Mouse (Mus musculus): ENCODE measurements around the gene Stac3. TPM values are rescaled to one million over a fixed set of nuclear protein-coding genes. Genes with fewer than 3 reads are reported as not detected.

Gene Stac3
- 1.7 and 2.7 TPM in 2 replicates for total RNA-seq (2021)
- long read RNA-seq, experiment 1, result 0 reads
- long read RNA-seq, experiment 2, result 0 reads

GRCm38 (mm10) chr10:127500894-127501893, at the start of gene Stac3:
Gene Stac3, plus strand, starts transcription at chr10:127501686.
- no peak for DNase-seq

GRCm38 (mm10) chr10:127453701-127454100, 47.8 kb upstream of the Stac3 start:
- no peak for DNase-seq

GRCm38 (mm10) chr10:127462411-127463096, 38.9 kb upstream of the Stac3 start:
- DNase-seq, result no peak

GRCm38 (mm10) chr10:127471281-127471988, 30.1 kb upstream of the Stac3 start:
- DNase-seq, result no peak

GRCm38 (mm10) chr10:127472722-127473121, 28.8 kb upstream of the Stac3 start:
- DNase-seq, result no peak

GRCm38 (mm10) chr10:127475175-127475574, 26.3 kb upstream of the Stac3 start:
- DNase-seq, result no peak

- no peak for DNase-seq
These were observed 24.9 kb upstream of the Stac3 start for GRCm38 (mm10) chr10:127476541-127476940.

- peak; percentile 53 for DNase-seq
These were observed 24.2 kb upstream of the Stac3 start for GRCm38 (mm10) chr10:127477301-127477700.

GRCm38 (mm10) chr10:127479131-127479530, 22.4 kb upstream of the Stac3 start:
- DNase-seq, result peak; percentile 34

GRCm38 (mm10) chr10:127480833-127481813, 20.4 kb upstream of the Stac3 start:
- DNase-seq, result peak; percentile 80

- no peak for DNase-seq
These were observed 16.3 kb upstream of the Stac3 start for GRCm38 (mm10) chr10:127485235-127485634.

- no peak for DNase-seq
These were observed 12.6 kb upstream of the Stac3 start for GRCm38 (mm10) chr10:127488856-127489255.

GRCm38 (mm10) chr10:127490160-127491127, 11.0 kb upstream of the Stac3 start:
- no peak for DNase-seq

- DNase-seq, result no peak
These were observed 10.4 kb upstream of the Stac3 start for GRCm38 (mm10) chr10:127491128-127491512.

GRCm38 (mm10) chr10:127492118-127492517, 9.4 kb upstream of the Stac3 start:
- DNase-seq, result no peak

GRCm38 (mm10) chr10:127496156-127496555, 5.3 kb upstream of the Stac3 start:
- no peak for DNase-seq

- DNase-seq, result no peak
These were observed 2.0 kb upstream of the Stac3 start for GRCm38 (mm10) chr10:127499516-127499915.

GRCm38 (mm10) chr10:127500042-127500441, 1.4 kb upstream of the Stac3 start:
- no peak for DNase-seq

GRCm38 (mm10) chr10:127508239-127508638, 6.8 kb downstream of the Stac3 start:
- DNase-seq, result peak; percentile 86
